Mouse (Mus musculus) subcutaneous adipose tissue, adult 2 months (tissue): ENCODE measurements around the gene Gpr89. TPM values are rescaled to one million over a fixed set of nuclear protein-coding genes. Genes with fewer than 3 reads are reported as not detected.

Source experiments
- polyA plus RNA-seq: library from polyadenylated mRNA; depleted of rRNA; stranded (reverse); fragments of >200 nt; gene quantifications from 2 replicates; pipeline ENCODE4 v1.2.3, GENCODE M21; 2012; ENCODE audit warnings: low replicate concordance; rRNA removed

Gpr89 gene
- 20.1 and 26.3 TPM in 2 replicates for polyA plus RNA-seq

DNA sequence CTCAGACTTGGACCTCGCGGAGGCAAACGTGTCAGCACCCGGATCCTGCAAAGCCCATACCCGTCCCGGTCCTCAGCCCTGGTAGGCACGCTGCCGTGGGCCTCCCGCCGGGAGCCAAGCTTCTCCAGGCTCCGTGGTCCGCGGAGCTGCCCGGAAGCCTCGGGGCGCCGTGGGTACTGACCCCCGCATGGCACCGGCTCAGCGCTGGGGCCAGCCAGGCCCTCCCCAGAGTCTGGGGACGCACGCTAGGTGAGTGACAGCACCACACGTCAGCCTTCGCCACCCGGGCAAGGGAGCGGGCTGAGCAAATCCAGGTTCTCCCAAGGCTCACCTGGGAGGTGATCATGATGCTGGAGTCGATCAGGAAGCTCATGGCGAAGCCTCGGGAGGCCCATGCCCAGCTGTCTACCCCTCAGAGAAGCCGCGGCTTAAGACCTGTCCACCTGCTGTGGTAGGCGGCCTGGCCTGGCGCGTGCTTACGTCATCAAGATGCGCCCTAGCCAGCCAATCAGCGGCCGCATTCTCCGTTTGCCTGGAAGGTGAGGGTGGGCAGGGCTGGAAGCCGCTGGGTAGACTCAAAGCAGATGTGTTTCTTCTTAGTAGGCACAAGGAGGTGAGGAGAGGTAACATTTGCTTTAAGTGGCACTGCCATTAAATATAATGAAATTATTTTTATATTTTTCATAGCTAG lies at the start of gene Gpr89:
Gene Gpr89 (minus strand): TSS at position 496 of the 691 bp plus-strand sequence.

GRCm38 (mm10) chr3:96925920-96926319 lies 20.8 kb upstream of the Gpr89 start, which contains the start of gene Gja8:
TSS of gene Gja8 (minus strand) at chr3:96926020.

DNA sequence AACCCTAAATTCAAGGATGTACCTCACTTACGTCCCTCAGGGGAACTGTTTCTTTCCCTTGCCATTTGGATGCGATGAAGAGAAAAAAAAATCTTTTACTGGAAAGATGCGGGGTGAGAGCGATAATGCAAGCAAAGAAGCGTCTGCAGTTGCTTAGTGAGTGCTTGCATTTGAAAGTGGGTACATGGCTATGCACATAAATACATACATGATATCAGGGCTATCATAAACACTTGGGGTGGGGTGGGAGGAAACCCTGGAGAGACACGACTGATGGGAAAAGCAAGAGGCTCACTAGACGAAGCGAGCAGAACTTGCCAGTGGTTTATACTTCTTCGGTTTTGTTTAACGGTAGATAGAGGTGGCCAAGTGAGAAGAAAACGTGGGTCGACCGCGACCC lies 753 bp downstream of the Gpr89 start, which contains the start of gene Gja5:
Gene Gja5 (plus strand): TSS at position 301 of the 400 bp plus-strand sequence.

GRCm38 (mm10) chr3:96828984-96829383 lies 76.2 kb downstream of the Gpr89 start, which contains the start of the genes Pdzk1 and Cd160:
TSS of gene Pdzk1 (plus strand) at chr3:96829284.
TSS of gene Cd160 (minus strand) at chr3:96829351.

Other genes starting within 250 kb of the Gpr89 start
- gene Ankrd35, start 235.2 kb downstream of the Gpr89 start, polyA plus RNA-seq, result 2.7 and 7.8 TPM in 2 replicates
- 39.3 and 72.2 TPM in 2 replicates for gene Pias3, start 209.0 kb downstream of the Gpr89 start, polyA plus RNA-seq
- gene Nudt17, start 196.8 kb downstream of the Gpr89 start, polyA plus RNA-seq, result 2.6 and 4.0 TPM in 2 replicates
- 30.5 and 35.1 TPM in 2 replicates for gene Polr3c, start 177.7 kb downstream of the Gpr89 start, polyA plus RNA-seq
- gene Rnf115, start 177.7 kb downstream of the Gpr89 start, polyA plus RNA-seq, result 15.7 and 20.7 TPM in 2 replicates
- 0.10 TPM in 1 of 2 replicates, not detected in the other for gene Pdzk1, start 76.1 kb downstream of the Gpr89 start, polyA plus RNA-seq
- 0.20 and 0.89 TPM in 2 replicates for gene Cd160, start 76.0 kb downstream of the Gpr89 start, polyA plus RNA-seq
- 16.0 and 36.3 TPM in 2 replicates for gene Gja5, start 653 bp downstream of the Gpr89 start, polyA plus RNA-seq
- gene Gja8, start 20.7 kb upstream of the Gpr89 start, polyA plus RNA-seq, result 0.06 TPM in 1 of 2 replicates, not detected in the other